8 mouse cellular contexts compared by ENCODE assay signal in genomic region chr11:78536080-78536689, GRCm38 (mm10). TPM values are rescaled to one million over a fixed set of nuclear protein-coding genes. Genes with fewer than 3 reads are reported as not detected.
A peak's percentile ranks its signal among the peaks of the same experiment; 100 is the strongest.
DNase-seq lines count a peak whose midpoint lies in the region; ATAC-seq and TF ChIP-seq lines count a peak whose summit lies in the region.

Gene Tnfaip1 (minus strand): TSS chr11:78536332.
Gene Ift20 (plus strand): TSS chr11:78536361.

- H3K4me1 ChIP-seq in G1E (ENCODE audit: insufficient read depth, low read depth, low read length) = peaks cover 54% of the 10 kb centered on the region
- H3K4me1 ChIP-seq in forebrain, embryonic 16.5 days (replicated peaks; ENCODE audit: control insufficient read depth, insufficient read depth, low read length) = peaks cover 26% of the 10 kb centered on the region
- 0 out of 2 replicates have a peak, but pooled peaks cover 12% of the 10 kb centered on the region for H3K4me1 ChIP-seq in lung, embryonic 14.5 days (ENCODE audit: insufficient read depth)
- peaks cover 10% of the 10 kb centered on the region for H3K4me1 ChIP-seq in olfactory bulb, adult 2 months (ENCODE audit: control insufficient read depth, insufficient read depth, low read length)
- H3K4me1 ChIP-seq in thymus, adult 2 months (replicated peaks; ENCODE audit: control insufficient read depth, insufficient read depth, low read length) = peaks cover 9% of the 10 kb centered on the region

- WGBS in forebrain, embryonic 16.5 days = 0% methylated on average over 52 of the region's 52 CpGs
- WGBS in lung, embryonic 14.5 days = under 1% methylated on average over 52 of the region's 52 CpGs
- under 1% methylated on average over 52 of the region's 52 CpGs for WGBS in olfactory bulb, adult 2 months
- WGBS in thymus, adult 2 months = under 1% methylated on average over 52 of the region's 52 CpGs

- peak within 1 kb of the TSS; percentile 88 for H3K4me2 ChIP-seq in forebrain, embryonic 16.5 days (ENCODE audit: low read length)
- peak within 1 kb of the TSS; percentile 92 for H3K4me2 ChIP-seq in lung, embryonic 14.5 days

- no peaks in the 10 kb centered on the region for H3K27me3 ChIP-seq in G1E (ENCODE audit: insufficient read depth, low read length)
- H3K27me3 ChIP-seq in forebrain, embryonic 16.5 days (replicated peaks; ENCODE audit: control insufficient read depth, insufficient read depth, low read length) = no peaks in the 10 kb centered on the region
- H3K27me3 ChIP-seq in lung, embryonic 14.5 days (ENCODE audit: insufficient read depth, low read length) = no peaks in the 10 kb centered on the region
- H3K27me3 ChIP-seq in thymus, adult 2 months (ENCODE audit: control insufficient read depth, insufficient read depth, low read length) = no peaks in the 10 kb centered on the region

- no peaks in the 10 kb centered on the region for H3K9me3 ChIP-seq in G1E (replicated peaks)
- H3K9me3 ChIP-seq in forebrain, embryonic 16.5 days (ENCODE audit: control insufficient read depth, low read length) = no peaks in the 10 kb centered on the region
- H3K9me3 ChIP-seq in lung, embryonic 14.5 days (ENCODE audit: low read depth, low read length) = no peaks in the 10 kb centered on the region

- DNase-seq in G1E (ENCODE audit: low spot score) = peak; percentile 84
- DNase-seq in cerebellum, adult 18-20 months = peak; percentile 96 to 100
- peak; percentile 92 to 94 for DNase-seq in heart, postnatal 36 days
- DNase-seq in layer of hippocampus, adult 2 months (ENCODE audit: low spot score in 2 of 2) = peak; percentile 97 to 99
- DNase-seq in lung, embryonic 14.5 days = peak; percentile 99
- DNase-seq in thymus, adult 2 months = peak; percentile 99

- intact Hi-C loops in heart, postnatal 36 days (cut with DNase I) = no loop called here

- no peak for TF ChIP-seq CTCF in G1E (IDR thresholded peaks at IDR 0.05; ENCODE audit: low read depth, low read length)
- TF ChIP-seq CTCF in layer of hippocampus, adult 2 months (conservative IDR thresholded peaks at IDR 0.05) = 0 out of 2 replicates have a peak, but pooled peaks have one; percentile 2
- no peak for TF ChIP-seq CTCF in lung, embryonic 14.5 days (IDR thresholded peaks at IDR 0.05; ENCODE audit: low read depth)
- TF ChIP-seq CTCF in olfactory bulb, adult 2 months (IDR thresholded peaks at IDR 0.05; ENCODE audit: insufficient read depth, low read depth, low read length) = no peak
- 0 out of 2 replicates have a peak, but pooled peaks have one; percentile 3 for TF ChIP-seq CTCF in thymus, adult 2 months (IDR thresholded peaks at IDR 0.05; ENCODE audit: borderline replicate concordance, control insufficient read depth, extremely low read depth, insufficient read depth, low read length, poor library complexity)

- TF ChIP-seq POLR2A in olfactory bulb, adult 2 months (IDR thresholded peaks at IDR 0.05; ENCODE audit: insufficient read depth, low read depth, low read length) = peak; percentile 72
- peak; percentile 57 for TF ChIP-seq POLR2A in thymus, adult 2 months (IDR thresholded peaks at IDR 0.05; ENCODE audit: control insufficient read depth, extremely low read depth, insufficient read depth, low read length, poor library complexity)

- ATAC-seq in G1E (ENCODE audit: extremely low read depth, insufficient number of reproducible peaks, low FRiP score, poor library complexity, severe bottlenecking) = peak; percentile 91
- peak; percentile 99 for ATAC-seq in forebrain, embryonic 16.5 days
- peak; percentile 98 for ATAC-seq in lung, embryonic 14.5 days (ENCODE audit: insufficient read depth)

- H3K4me3 ChIP-seq in G1E (ENCODE audit: low read depth, low read length) = peak within 1 kb of the TSS; percentile 94
- H3K4me3 ChIP-seq in forebrain, embryonic 16.5 days (replicated peaks; ENCODE audit: low read length) = peak within 1 kb of the TSS; percentile 69
- H3K4me3 ChIP-seq in layer of hippocampus, adult 2 months = peak within 1 kb of the TSS; percentile 94
- H3K4me3 ChIP-seq in lung, embryonic 14.5 days (ENCODE audit: low read depth, low read length) = peak within 1 kb of the TSS; percentile 80
- peak within 1 kb of the TSS; percentile 96 for H3K4me3 ChIP-seq in olfactory bulb, adult 2 months (ENCODE audit: insufficient read depth, low read depth, low read length)
- H3K4me3 ChIP-seq in thymus, adult 2 months (ENCODE audit: control insufficient read depth, insufficient read depth, low read length) = peak within 1 kb of the TSS; percentile 70

- peak within 1 kb of the TSS; percentile 80 for H3K9ac ChIP-seq in forebrain, embryonic 16.5 days (replicated peaks; ENCODE audit: low read depth, low read length)
- peak within 1 kb of the TSS; percentile 89 for H3K9ac ChIP-seq in lung, embryonic 14.5 days

- H3K36me3 ChIP-seq in G1E (replicated peaks) = peaks cover 35% of the 10 kb centered on the region
- peaks cover 10% of the 10 kb centered on the region for H3K36me3 ChIP-seq in forebrain, embryonic 16.5 days (ENCODE audit: control insufficient read depth, insufficient read depth)
- H3K36me3 ChIP-seq in lung, embryonic 14.5 days (ENCODE audit: insufficient read depth) = peaks cover 30% of the 10 kb centered on the region
- peaks cover 9% of the 10 kb centered on the region; the same call in 1 of the 2 replicates for H3K36me3 ChIP-seq in thymus, adult 2 months (ENCODE audit: control insufficient read depth, insufficient read depth, low read length)

- H3K27ac ChIP-seq in forebrain, embryonic 16.5 days (ENCODE audit: low read length) = peak within 1 kb of the TSS; percentile 91
- peak within 1 kb of the TSS; percentile 90 for H3K27ac ChIP-seq in layer of hippocampus, adult 2 months
- H3K27ac ChIP-seq in lung, embryonic 14.5 days (ENCODE audit: low read depth) = peak within 1 kb of the TSS; percentile 92
- peak within 1 kb of the TSS; percentile 63 for H3K27ac ChIP-seq in olfactory bulb, adult 2 months (ENCODE audit: insufficient read depth, low read depth, low read length)
- peak within 1 kb of the TSS; percentile 19 for H3K27ac ChIP-seq in thymus, adult 2 months (ENCODE audit: control insufficient read depth, insufficient read depth, low read length)

RNA-seq across cellular contexts. Expression of gene Tnfaip1, which starts in this region (rescaled TPM):
- 11.7 and 12.9 TPM in 2 replicates for total RNA-seq in G1E (2014; fragmentation: Nextera tagmentation)
- 3.7 and 3.8 TPM in 2 replicates for total RNA-seq in G1E (2017)
- polyA plus RNA-seq in G1E (2012) = 5.1 and 6.0 TPM in 2 replicates
- 71.5 and 71.8 TPM in 2 replicates for polyA plus RNA-seq in forebrain, embryonic 16.5 days (2015; fragmentation: Nextera tagmentation; extraction: Ambion mirVana)
- 10 to 100 TPM; 38.4 to 42.1 TPM for total RNA-seq in heart, postnatal 36 days (2021)
- total RNA-seq in layer of hippocampus, adult 2 months (2021) = 10 to 100 TPM; 29.9 to 31.3 TPM
- 82.9 and 85.2 TPM in 2 replicates for polyA plus RNA-seq in lung, embryonic 14.5 days (2014; fragmentation: Nextera tagmentation; extraction: Ambion mirVana)
- not detected in 2 replicates for polyA plus RNA-seq in olfactory bulb, adult 2 months (2012; ENCODE audit: insufficient read depth, insufficient read length, low replicate concordance, missing spikeins)
- 13.4 and 14.3 TPM in 2 replicates for polyA plus RNA-seq in thymus, adult 2 months (2012; rRNA removed)

RNA-seq across cellular contexts. Expression of gene Ift20, which starts in this region (rescaled TPM):
- total RNA-seq in G1E (2014; fragmentation: Nextera tagmentation) (139 and 142 TPM in 2 replicates), G1E (2017) (112 and 118 TPM in 2 replicates)
- 35.4 and 46.3 TPM in 2 replicates for polyA plus RNA-seq in G1E (2012)
- polyA plus RNA-seq in forebrain, embryonic 16.5 days (2015; fragmentation: Nextera tagmentation; extraction: Ambion mirVana) = 111 and 117 TPM in 2 replicates
- 10 to 100 TPM; 39.1 to 42.9 TPM for total RNA-seq in heart, postnatal 36 days (2021)
- total RNA-seq in layer of hippocampus, adult 2 months (2021) = 10 to 100 TPM; 77.7 to 80.2 TPM
- polyA plus RNA-seq in lung, embryonic 14.5 days (2014; fragmentation: Nextera tagmentation; extraction: Ambion mirVana) = 119 and 134 TPM in 2 replicates
- polyA plus RNA-seq in olfactory bulb, adult 2 months (2012; ENCODE audit: insufficient read depth, insufficient read length, low replicate concordance, missing spikeins) = not detected in 2 replicates
- 58.4 and 60.7 TPM in 2 replicates for polyA plus RNA-seq in thymus, adult 2 months (2012; rRNA removed)

Comparison
In these comparisons a context has a peak if more than half of its experiments do, and no peak if none do; other contexts are left out.
1. Peak in every context shown above with its lines: DNase-seq, ATAC-seq, H3K4me3 ChIP-seq and H3K27ac ChIP-seq.
2. RNA of gene Ift20 (polyA plus RNA-seq): 119 to 134 TPM in lung, embryonic 14.5 days, 111 to 117 TPM in forebrain, embryonic 16.5 days, 58.4 to 60.7 TPM in thymus, adult 2 months and 35.4 to 46.3 TPM in G1E; not detected in olfactory bulb, adult 2 months; every median in the first group is over 10 times any median in the second.
3. CTCF ChIP-seq: peak in layer of hippocampus, adult 2 months (single experiment) and thymus, adult 2 months (single experiment); none in G1E (single experiment), lung, embryonic 14.5 days (single experiment) and olfactory bulb, adult 2 months (single experiment).
4. H3K27ac ChIP-seq: peak in every context shown above with its lines; median percentile 92 in lung, embryonic 14.5 days; 91 in forebrain, embryonic 16.5 days; 90 in layer of hippocampus, adult 2 months; 63 in olfactory bulb, adult 2 months; 19 in thymus, adult 2 months.